Mouse (Mus musculus): ENCODE results near the gene Dazap1.

Dazap1 gene

DNA sequence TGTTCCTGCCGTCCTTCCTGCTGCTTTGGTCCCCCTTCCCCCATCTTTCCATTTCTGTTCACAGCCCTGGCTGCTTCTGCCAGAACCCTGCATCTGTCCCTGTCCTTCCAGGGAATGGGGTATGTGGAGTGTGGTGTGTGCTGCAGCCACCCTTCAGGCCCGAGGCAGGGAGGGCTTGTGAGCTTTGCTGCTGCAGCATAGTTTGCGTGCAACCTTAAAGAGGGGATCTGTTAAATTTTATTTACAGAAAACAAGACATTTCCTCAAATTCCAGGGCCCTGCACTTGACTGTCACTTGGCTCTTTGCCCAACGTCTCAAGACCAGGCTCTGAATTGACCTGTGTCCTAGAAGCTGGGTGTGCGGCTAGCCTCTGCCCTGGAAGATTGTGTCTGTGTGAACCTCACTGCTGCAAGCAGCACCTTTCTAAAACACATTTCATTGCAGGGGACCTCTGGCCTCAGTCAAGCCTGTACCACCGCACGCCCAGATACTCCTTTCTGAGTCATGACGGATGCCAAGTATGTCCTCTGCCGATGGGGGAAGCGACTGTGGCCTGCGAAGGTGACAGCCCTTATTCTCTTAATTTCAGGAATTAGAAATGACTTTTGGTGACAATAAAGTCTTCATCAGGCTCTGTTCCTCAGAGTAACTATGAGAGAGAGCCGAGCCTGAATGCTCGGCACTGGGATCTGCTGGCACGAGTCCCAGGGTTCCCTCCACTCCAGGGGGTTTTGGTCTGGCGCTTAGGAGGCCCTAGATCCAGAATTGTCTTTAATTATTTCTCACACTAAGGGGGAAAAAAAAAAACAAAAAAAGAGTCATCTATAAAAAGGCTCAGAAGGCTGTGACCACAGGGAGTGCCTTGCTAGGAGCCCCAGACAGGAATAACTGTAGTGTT lies 33.2 kb upstream of the Dazap1 start:
- Histone ChIP-seq H3K4me1 (replicated peaks; ENCODE audit: low read depth, low read length) (peaks cover 68% of the 10 kb centered on the region), H3K4me3 (replicated peaks; ENCODE audit: low read length) (peak overlapping the region; percentile 92), H3K9me3 (ENCODE audit: low read length) (no peaks in the 10 kb centered on the region), H3K36me3 (ENCODE audit: insufficient read depth, low read length) (peaks cover 57% of the 10 kb centered on the region), H3K27me3 (ENCODE audit: insufficient read depth, low read length) (no peaks in the 10 kb centered on the region)
- TF ChIP-seq NANOG (IDR thresholded peaks at IDR 0.05; ENCODE audit: borderline replicate concordance, low read length) (no peak), POU5F1 (IDR thresholded peaks at IDR 0.05; ENCODE audit: borderline replicate concordance, low read length) (no peak), CTCF (conservative IDR thresholded peaks at IDR 0.05; ENCODE audit: low read length) (no peak)

DNA sequence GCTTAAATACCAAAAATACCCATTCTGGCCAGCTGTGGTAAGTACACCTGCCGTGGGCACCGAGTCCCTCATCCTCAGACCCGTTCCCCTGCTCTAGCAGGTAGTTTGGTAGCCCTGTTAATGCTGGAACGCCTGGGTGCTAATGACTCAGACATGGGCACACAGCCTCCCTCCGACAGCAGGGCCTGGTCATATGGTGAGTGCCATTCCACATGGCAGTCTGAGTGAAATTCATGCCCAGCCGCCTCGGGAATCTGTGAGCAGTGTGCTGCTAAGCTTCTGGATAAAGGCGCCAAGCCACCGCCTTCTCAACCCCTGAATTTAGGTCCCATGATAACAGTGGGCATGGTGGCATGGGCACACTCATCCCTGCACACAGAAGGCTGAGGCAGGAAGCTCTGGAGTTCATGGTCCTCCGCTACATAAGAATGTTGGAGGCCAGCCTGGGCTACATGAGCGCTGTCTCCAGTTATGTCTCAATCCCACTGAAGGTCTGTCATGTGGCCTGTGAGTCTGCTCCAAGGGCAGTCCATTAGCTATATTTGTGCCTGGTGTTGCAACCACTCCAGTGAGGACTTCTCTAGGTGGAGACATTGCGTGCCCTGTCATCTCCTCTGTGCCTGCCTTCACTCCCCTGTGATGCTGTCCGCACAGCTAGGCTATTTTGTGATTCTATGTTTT lies 25.0 kb upstream of the Dazap1 start:
- Histone ChIP-seq H3K4me3 (replicated peaks; ENCODE audit: low read length) (no peak overlapping the region), H3K27me3 (ENCODE audit: insufficient read depth, low read length) (no peaks in the 10 kb centered on the region), H3K36me3 (ENCODE audit: insufficient read depth, low read length) (peaks cover 100% of the 10 kb centered on the region), H3K9me3 (ENCODE audit: low read length) (no peaks in the 10 kb centered on the region), H3K4me1 (replicated peaks; ENCODE audit: low read depth, low read length) (peaks cover 64% of the 10 kb centered on the region)
- TF ChIP-seq POU5F1 (IDR thresholded peaks at IDR 0.05; ENCODE audit: borderline replicate concordance, low read length), result no peak
- TF ChIP-seq NANOG (IDR thresholded peaks at IDR 0.05; ENCODE audit: borderline replicate concordance, low read length), result no peak
- TF ChIP-seq CTCF (conservative IDR thresholded peaks at IDR 0.05; ENCODE audit: low read length), result no peak

DNA sequence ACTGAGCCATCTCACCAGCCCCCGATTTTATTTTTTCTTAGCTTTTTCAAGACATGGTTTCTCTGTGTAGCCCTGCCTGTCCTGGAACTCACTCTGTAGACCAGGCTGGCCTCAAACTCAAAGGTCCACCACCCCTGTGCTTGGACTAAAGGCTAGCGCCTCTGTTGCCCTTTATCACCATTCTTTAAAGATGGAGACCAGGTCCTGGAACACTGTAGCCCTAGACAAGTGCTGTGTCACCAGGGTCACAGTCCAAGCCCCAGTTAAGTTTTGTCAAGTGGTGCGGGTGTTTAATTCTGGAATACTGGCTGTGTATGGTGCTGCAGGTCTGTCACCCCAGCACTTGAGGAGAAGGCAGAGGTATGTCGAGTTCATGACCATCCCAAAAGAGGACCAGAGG lies 24.3 kb upstream of the Dazap1 start:
- H3K36me3 ChIP-seq (ENCODE audit: insufficient read depth, low read length), result peaks cover 100% of the 10 kb centered on the region
- no peaks in the 10 kb centered on the region for H3K9me3 ChIP-seq (ENCODE audit: low read length)
- H3K4me1 ChIP-seq (replicated peaks; ENCODE audit: low read depth, low read length), result peaks cover 60% of the 10 kb centered on the region
- TF ChIP-seq POU5F1 (IDR thresholded peaks at IDR 0.05; ENCODE audit: borderline replicate concordance, low read length) (no peak), CTCF (conservative IDR thresholded peaks at IDR 0.05; ENCODE audit: low read length) (no peak), NANOG (IDR thresholded peaks at IDR 0.05; ENCODE audit: borderline replicate concordance, low read length) (no peak)
- H3K27me3 ChIP-seq (ENCODE audit: insufficient read depth, low read length), result no peaks in the 10 kb centered on the region
- no peak overlapping the region for H3K4me3 ChIP-seq (replicated peaks; ENCODE audit: low read length)

DNA sequence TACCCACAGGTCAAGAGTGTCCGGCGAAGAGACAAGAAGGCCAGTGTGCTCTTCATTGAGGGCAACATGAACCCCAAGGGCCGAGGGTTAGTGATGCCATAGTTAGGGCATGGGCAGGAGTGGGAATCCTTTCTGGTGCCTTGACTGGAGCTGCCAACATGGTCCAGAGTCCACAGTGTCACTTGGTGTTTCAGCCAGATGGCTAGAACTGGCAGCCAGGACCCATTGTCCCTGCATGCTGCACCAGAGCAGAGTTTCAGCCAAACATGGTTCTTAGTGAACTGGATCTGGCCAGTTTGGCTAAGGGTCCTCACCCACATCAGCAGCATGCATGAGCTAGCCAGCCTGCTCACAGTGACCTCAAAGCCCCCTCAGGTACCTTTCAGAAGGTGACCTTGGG lies 23.0 kb upstream of the Dazap1 start:
- no peaks in the 10 kb centered on the region for H3K9me3 ChIP-seq (ENCODE audit: low read length)
- H3K36me3 ChIP-seq (ENCODE audit: insufficient read depth, low read length), result peaks cover 100% of the 10 kb centered on the region
- H3K4me3 ChIP-seq (replicated peaks; ENCODE audit: low read length), result no peak overlapping the region
- TF ChIP-seq POU5F1 (IDR thresholded peaks at IDR 0.05; ENCODE audit: borderline replicate concordance, low read length) (no peak), NANOG (IDR thresholded peaks at IDR 0.05; ENCODE audit: borderline replicate concordance, low read length) (no peak), CTCF (conservative IDR thresholded peaks at IDR 0.05; ENCODE audit: low read length) (no peak)
- H3K27me3 ChIP-seq (ENCODE audit: insufficient read depth, low read length), result no peaks in the 10 kb centered on the region
- H3K4me1 ChIP-seq (replicated peaks; ENCODE audit: low read depth, low read length), result peaks cover 47% of the 10 kb centered on the region

DNA sequence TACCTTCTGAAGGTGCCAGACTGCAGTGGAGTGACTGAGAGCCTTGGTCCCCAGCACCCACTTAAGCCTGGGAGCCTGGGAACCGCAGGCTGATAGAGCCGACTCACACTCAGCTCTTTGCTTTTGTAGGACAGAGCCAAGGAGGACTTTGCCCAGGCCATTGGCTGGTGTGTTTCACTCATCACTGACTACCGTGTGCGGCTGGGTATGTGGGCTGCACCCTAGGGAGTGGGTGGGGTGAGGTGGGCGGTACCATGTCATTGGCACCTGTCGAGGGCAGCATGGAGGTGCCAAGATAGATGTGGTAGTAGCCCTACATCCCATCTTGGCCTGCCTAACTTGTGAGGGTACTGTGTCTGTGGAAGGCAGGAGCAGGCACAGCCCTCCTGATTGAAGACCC lies 21.5 kb upstream of the Dazap1 start:
- no peak overlapping the region for H3K4me3 ChIP-seq (replicated peaks; ENCODE audit: low read length)
- TF ChIP-seq POU5F1 (IDR thresholded peaks at IDR 0.05; ENCODE audit: borderline replicate concordance, low read length) (no peak), CTCF (conservative IDR thresholded peaks at IDR 0.05; ENCODE audit: low read length) (no peak), NANOG (IDR thresholded peaks at IDR 0.05; ENCODE audit: borderline replicate concordance, low read length) (no peak)
- no peaks in the 10 kb centered on the region for H3K27me3 ChIP-seq (ENCODE audit: insufficient read depth, low read length)
- peaks cover 100% of the 10 kb centered on the region for H3K36me3 ChIP-seq (ENCODE audit: insufficient read depth, low read length)
- H3K9me3 ChIP-seq (ENCODE audit: low read length), result no peaks in the 10 kb centered on the region
- H3K4me1 ChIP-seq (replicated peaks; ENCODE audit: low read depth, low read length), result peaks cover 44% of the 10 kb centered on the region

DNA sequence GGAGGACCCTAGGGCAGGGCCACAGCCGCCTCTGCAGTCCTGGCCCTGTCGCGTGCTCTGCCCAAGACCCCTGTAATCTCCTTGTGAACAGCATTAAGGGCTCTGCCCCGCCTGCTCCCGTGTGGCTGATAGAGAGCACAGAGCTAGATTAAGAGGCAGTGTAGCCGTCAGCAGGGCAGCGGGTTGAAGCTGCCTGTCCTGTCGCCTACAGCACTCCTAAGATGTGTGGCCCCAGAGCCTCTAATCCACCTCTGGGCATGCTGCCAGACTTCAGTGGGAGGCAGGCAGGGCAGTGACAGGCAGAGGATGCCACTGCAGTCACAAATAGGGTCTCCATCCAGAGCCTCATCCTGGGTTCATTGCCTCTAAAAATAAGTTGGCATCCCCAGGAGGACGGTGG lies 19.2 kb upstream of the Dazap1 start:
- Histone ChIP-seq H3K27me3 (ENCODE audit: insufficient read depth, low read length) (no peaks in the 10 kb centered on the region), H3K4me1 (replicated peaks; ENCODE audit: low read depth, low read length) (peaks cover 54% of the 10 kb centered on the region)
- TF ChIP-seq NANOG (IDR thresholded peaks at IDR 0.05; ENCODE audit: borderline replicate concordance, low read length), result no peak
- no peak for TF ChIP-seq CTCF (conservative IDR thresholded peaks at IDR 0.05; ENCODE audit: low read length)
- no peak for TF ChIP-seq POU5F1 (IDR thresholded peaks at IDR 0.05; ENCODE audit: borderline replicate concordance, low read length)

DNA sequence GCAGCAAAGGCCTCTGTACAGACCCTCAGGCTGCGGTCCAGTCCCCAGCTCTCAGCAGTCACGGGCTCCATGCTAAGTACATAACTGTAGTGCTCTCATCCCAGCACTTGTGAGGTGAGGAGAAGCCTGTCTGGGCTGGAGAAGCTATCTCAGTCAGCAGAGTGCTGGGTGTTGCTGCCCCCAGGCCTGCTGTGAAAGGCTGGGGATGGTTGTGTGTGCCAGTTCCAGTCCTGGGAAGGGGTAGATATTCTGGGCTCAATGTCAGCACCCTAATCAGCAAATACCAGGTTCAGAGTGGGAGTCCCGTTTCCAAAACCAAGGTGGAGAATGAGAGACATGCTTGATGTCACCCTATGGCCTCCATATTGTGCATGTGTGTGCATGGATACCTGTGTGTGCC lies 18.7 kb upstream of the Dazap1 start:
- Histone ChIP-seq H3K27me3 (ENCODE audit: insufficient read depth, low read length) (no peaks in the 10 kb centered on the region), H3K9me3 (ENCODE audit: low read length) (no peaks in the 10 kb centered on the region), H3K4me1 (replicated peaks; ENCODE audit: low read depth, low read length) (peaks cover 49% of the 10 kb centered on the region), H3K4me3 (replicated peaks; ENCODE audit: low read length) (no peak overlapping the region), H3K36me3 (ENCODE audit: insufficient read depth, low read length) (peaks cover 77% of the 10 kb centered on the region)
- TF ChIP-seq CTCF (conservative IDR thresholded peaks at IDR 0.05; ENCODE audit: low read length), result no peak
- no peak for TF ChIP-seq NANOG (IDR thresholded peaks at IDR 0.05; ENCODE audit: borderline replicate concordance, low read length)
- no peak for TF ChIP-seq POU5F1 (IDR thresholded peaks at IDR 0.05; ENCODE audit: borderline replicate concordance, low read length)

More for the DNA sequence above, 19.2 kb upstream of the Dazap1 start:
- Histone ChIP-seq H3K9me3 (ENCODE audit: low read length) (no peaks in the 10 kb centered on the region), H3K4me3 (replicated peaks; ENCODE audit: low read length) (no peak overlapping the region), H3K36me3 (ENCODE audit: insufficient read depth, low read length) (peaks cover 82% of the 10 kb centered on the region)

DNA sequence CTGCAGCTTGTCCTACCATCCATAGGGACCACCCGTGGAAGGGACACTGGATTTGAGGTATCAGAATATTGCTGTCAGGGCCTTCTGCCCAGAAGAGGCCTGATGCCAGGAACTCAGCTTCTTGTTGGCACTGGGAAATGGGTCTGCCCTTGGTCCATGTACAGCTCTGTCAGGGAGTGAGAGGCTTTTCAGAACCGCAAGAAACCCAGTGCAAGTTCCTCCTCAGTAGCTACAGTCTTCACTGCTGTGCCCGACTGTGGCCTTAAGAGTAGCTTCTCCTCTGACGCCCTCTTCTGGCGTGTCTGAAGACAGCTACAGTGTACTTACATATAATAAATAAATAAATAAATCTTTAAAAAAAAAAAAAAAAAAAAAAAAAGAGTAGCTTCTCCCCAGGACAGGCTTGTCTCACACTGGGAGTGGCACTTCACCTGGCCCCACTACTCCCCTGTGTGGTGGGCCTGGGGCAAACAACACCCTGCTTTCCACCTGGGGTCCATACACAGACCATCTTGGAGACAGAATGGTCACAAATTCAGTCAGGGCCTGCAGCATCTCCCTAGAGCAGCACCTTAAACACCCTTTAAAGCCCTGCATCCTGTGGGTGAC lies 16.4 kb upstream of the Dazap1 start:
- no peak overlapping the region for H3K4me3 ChIP-seq (replicated peaks; ENCODE audit: low read length)
- TF ChIP-seq POU5F1 (IDR thresholded peaks at IDR 0.05; ENCODE audit: borderline replicate concordance, low read length), result no peak

More for the DNA sequence above, 16.4 kb upstream of the Dazap1 start:
- peaks cover 41% of the 10 kb centered on the region for H3K4me1 ChIP-seq (replicated peaks; ENCODE audit: low read depth, low read length)
- H3K9me3 ChIP-seq (ENCODE audit: low read length), result no peaks in the 10 kb centered on the region
- H3K27me3 ChIP-seq (ENCODE audit: insufficient read depth, low read length), result no peaks in the 10 kb centered on the region
- H3K36me3 ChIP-seq (ENCODE audit: insufficient read depth, low read length), result peaks cover 54% of the 10 kb centered on the region
